Mouse (Mus musculus): Measurements from ENCODE around the gene Cacna1c. TPM values are rescaled to one million over a fixed set of nuclear protein-coding genes. Genes with fewer than 3 reads are reported as not detected.
A peak's percentile ranks its signal among the peaks of the same experiment; 100 is the strongest.

The Cacna1c gene
- polyA plus RNA-seq, 1 experiment from 2014 or later: 0.23 TPM

- no peaks in the 10 kb centered on the region for H3K4me1 ChIP-seq (ENCODE audit: insufficient read depth)
- H3K27me3 ChIP-seq (ENCODE audit: insufficient read depth, low read length): no peaks in the 10 kb centered on the region
- DNase-seq: no peak
- no peaks in the 10 kb centered on the region for H3K9me3 ChIP-seq (ENCODE audit: low read length)
- ATAC-seq: no peak
- TF ChIP-seq EP300 (IDR thresholded peaks at IDR 0.05; ENCODE audit: low read depth): no peak
- 62% methylated on average over 9 of the region's 9 CpGs for WGBS (ENCODE audit: insufficient replicate concordance)
- no peak overlapping the region for H3K4me2 ChIP-seq (ENCODE audit: low read depth, low read length)
- no peak overlapping the region for H3K27ac ChIP-seq (ENCODE audit: low read depth)
- no peaks in the 10 kb centered on the region for H3K36me3 ChIP-seq (replicated peaks; ENCODE audit: insufficient read depth, low read length)
- no peak overlapping the region for H3K9ac ChIP-seq (replicated peaks)
- no peak overlapping the region for H3K4me3 ChIP-seq (ENCODE audit: low read depth, low read length)
Observed at GRCm38 (mm10) chr6:118739961-118740599, 456.1 kb downstream of the Cacna1c start.

DNA sequence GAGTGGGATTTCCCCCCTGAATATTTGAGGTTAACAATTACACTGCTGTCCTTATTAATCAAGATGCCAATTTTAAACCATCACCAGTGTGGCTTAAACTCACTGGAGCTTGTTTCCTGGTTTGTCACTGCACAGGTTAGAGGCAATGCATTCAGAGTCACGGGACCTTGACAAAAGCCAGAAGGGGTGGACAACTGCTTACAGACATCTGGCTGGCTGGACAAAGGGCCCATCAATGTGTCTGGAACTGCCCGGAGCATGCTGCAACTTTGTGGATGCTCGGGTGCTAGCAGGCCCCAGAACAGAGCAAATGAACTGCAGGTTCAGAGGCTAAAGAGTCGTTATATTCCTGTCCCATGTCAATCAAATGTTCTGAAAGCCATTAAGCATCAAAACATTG lies 456.9 kb downstream of the Cacna1c start:
- H3K27ac ChIP-seq (ENCODE audit: low read depth): no peak overlapping the region
- no peak for TF ChIP-seq CTCF (IDR thresholded peaks at IDR 0.05; ENCODE audit: low read depth)
- TF ChIP-seq EP300 (IDR thresholded peaks at IDR 0.05; ENCODE audit: low read depth): no peak
- H3K9ac ChIP-seq (replicated peaks): no peak overlapping the region
- H3K4me1 ChIP-seq (ENCODE audit: insufficient read depth): no peaks in the 10 kb centered on the region
- DNase-seq (no peak), ATAC-seq (no peak)
- no peaks in the 10 kb centered on the region for H3K27me3 ChIP-seq (ENCODE audit: insufficient read depth, low read length)
- no peaks in the 10 kb centered on the region for H3K36me3 ChIP-seq (replicated peaks; ENCODE audit: insufficient read depth, low read length)
- H3K9me3 ChIP-seq (ENCODE audit: low read length): no peaks in the 10 kb centered on the region
- 82% methylated on average over 4 of the region's 4 CpGs for WGBS (ENCODE audit: insufficient replicate concordance)
- H3K4me2 ChIP-seq (ENCODE audit: low read depth, low read length): no peak overlapping the region
- H3K4me3 ChIP-seq (ENCODE audit: low read depth, low read length): no peak overlapping the region

DNA sequence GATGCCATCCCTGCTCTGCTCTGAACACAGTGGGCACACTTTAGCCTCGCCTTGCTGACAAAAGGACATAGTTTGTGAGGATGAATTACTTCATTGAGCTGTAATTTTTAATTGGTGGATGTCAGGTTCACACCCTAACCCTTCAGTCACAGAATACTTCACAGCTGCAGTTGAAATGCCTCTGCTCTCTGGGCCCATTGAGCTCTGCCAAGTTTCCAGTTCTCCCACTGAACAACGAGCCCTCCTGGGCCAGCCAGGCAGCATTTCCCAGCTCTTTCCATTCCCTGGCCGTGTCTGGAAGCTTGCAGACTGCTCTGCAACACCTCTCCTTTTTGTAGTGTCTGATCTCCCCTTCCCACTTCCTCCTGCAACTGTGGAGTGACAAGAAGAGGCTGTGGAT lies 457.6 kb downstream of the Cacna1c start:
- no peak overlapping the region for H3K9ac ChIP-seq (replicated peaks)
- no peaks in the 10 kb centered on the region for H3K27me3 ChIP-seq (ENCODE audit: insufficient read depth, low read length)
- H3K4me3 ChIP-seq (ENCODE audit: low read depth, low read length): no peak overlapping the region
- H3K4me2 ChIP-seq (ENCODE audit: low read depth, low read length): no peak overlapping the region
- H3K9me3 ChIP-seq (ENCODE audit: low read length): no peaks in the 10 kb centered on the region
- no peaks in the 10 kb centered on the region for H3K4me1 ChIP-seq (ENCODE audit: insufficient read depth)
- H3K27ac ChIP-seq (ENCODE audit: low read depth): no peak overlapping the region
- WGBS (ENCODE audit: insufficient replicate concordance): 63% methylated on average over 3 of the region's 3 CpGs
- H3K36me3 ChIP-seq (replicated peaks; ENCODE audit: insufficient read depth, low read length): no peaks in the 10 kb centered on the region
- DNase-seq (no peak), ATAC-seq (no peak)
- TF ChIP-seq EP300 (IDR thresholded peaks at IDR 0.05; ENCODE audit: low read depth) (no peak), CTCF (IDR thresholded peaks at IDR 0.05; ENCODE audit: low read depth) (no peak)

DNA sequence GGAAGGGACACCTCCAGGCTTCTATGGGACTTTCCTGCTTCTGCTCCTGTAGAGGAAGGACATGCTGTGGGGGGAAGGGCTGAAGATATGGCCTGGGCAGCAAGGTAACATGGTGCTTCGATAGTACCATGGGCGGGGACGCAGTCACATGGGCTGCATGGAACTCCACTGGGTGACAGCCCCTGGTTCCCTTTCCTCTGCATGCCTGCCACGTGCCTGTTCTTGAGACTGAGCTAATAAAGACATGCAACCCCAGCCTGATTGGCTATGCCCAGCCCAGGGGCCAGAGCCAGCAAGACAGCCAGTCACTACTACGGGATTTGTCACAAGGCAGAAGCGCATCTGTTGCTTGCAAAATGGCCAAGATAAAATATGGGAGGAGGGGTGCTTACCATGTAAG lies 459.1 kb downstream of the Cacna1c start:
- Histone ChIP-seq H3K36me3 (replicated peaks; ENCODE audit: insufficient read depth, low read length) (no peaks in the 10 kb centered on the region), H3K9me3 (ENCODE audit: low read length) (no peaks in the 10 kb centered on the region), H3K4me1 (ENCODE audit: insufficient read depth) (no peaks in the 10 kb centered on the region), H3K4me3 (ENCODE audit: low read depth, low read length) (no peak overlapping the region), H3K4me2 (ENCODE audit: low read depth, low read length) (no peak overlapping the region), H3K27ac (ENCODE audit: low read depth) (no peak overlapping the region), H3K27me3 (ENCODE audit: insufficient read depth, low read length) (no peaks in the 10 kb centered on the region), H3K9ac (replicated peaks) (no peak overlapping the region)
- DNase-seq: peak; percentile 16
- WGBS (ENCODE audit: insufficient replicate concordance): 53% methylated on average over 6 of the region's 6 CpGs
- ATAC-seq: peak; percentile 50; the same call in 1 of the 2 replicates
- no peak for TF ChIP-seq EP300 (IDR thresholded peaks at IDR 0.05; ENCODE audit: low read depth)
- no peak for TF ChIP-seq CTCF (IDR thresholded peaks at IDR 0.05; ENCODE audit: low read depth)

DNA sequence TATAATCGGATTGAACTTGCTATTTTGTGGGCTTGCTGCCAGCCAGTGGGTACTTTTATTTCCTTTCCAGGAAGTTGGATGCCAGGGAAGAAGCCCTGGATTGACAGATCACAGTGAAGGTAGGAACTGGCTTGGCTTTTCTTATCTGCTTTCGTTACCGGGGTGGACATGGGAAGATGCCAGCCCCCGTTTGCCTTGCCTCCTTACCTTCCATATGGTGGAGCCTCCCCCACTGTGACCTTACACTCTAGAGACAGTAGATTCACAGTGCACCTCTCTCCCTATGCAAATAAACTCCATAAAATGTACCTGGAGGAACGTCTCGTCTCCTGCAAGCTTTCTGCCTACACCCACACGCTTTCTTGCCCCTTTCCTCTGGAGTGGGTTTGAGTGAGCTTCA lies 459.7 kb downstream of the Cacna1c start:
- ATAC-seq (no peak), DNase-seq (no peak)
- H3K9ac ChIP-seq (replicated peaks): no peak overlapping the region
- no peak overlapping the region for H3K4me3 ChIP-seq (ENCODE audit: low read depth, low read length)
- no peak overlapping the region for H3K27ac ChIP-seq (ENCODE audit: low read depth)
- WGBS (ENCODE audit: insufficient replicate concordance): 76% methylated on average over 7 of the region's 7 CpGs
- H3K4me1 ChIP-seq (ENCODE audit: insufficient read depth): no peaks in the 10 kb centered on the region
- H3K4me2 ChIP-seq (ENCODE audit: low read depth, low read length): no peak overlapping the region
- no peaks in the 10 kb centered on the region for H3K36me3 ChIP-seq (replicated peaks; ENCODE audit: insufficient read depth, low read length)
- TF ChIP-seq CTCF (IDR thresholded peaks at IDR 0.05; ENCODE audit: low read depth) (no peak), EP300 (IDR thresholded peaks at IDR 0.05; ENCODE audit: low read depth) (no peak)
- no peaks in the 10 kb centered on the region for H3K9me3 ChIP-seq (ENCODE audit: low read length)
- no peaks in the 10 kb centered on the region for H3K27me3 ChIP-seq (ENCODE audit: insufficient read depth, low read length)

DNA sequence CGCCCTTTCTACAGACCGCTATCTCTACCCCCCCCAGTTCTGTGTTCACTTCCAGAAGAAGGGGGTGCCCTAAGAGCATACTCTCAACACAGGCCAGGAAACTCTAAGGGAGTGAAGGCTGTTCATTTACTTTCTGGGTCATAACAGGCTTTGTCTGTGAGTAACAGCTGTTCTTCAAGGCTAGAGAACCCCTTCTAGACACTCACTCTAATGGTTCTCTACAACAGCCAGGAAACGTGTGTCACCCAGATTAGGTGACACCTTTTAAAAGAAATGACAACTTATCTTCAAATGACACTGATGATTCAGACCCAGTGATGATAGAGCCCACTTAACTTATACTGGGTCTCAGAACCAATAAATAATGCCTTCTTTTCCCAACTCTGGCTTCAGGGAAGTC lies 461.1 kb downstream of the Cacna1c start:
- Histone ChIP-seq H3K27ac (ENCODE audit: low read depth) (no peak overlapping the region), H3K9ac (replicated peaks) (no peak overlapping the region), H3K4me1 (ENCODE audit: insufficient read depth) (no peaks in the 10 kb centered on the region), H3K4me3 (ENCODE audit: low read depth, low read length) (no peak overlapping the region), H3K27me3 (ENCODE audit: insufficient read depth, low read length) (no peaks in the 10 kb centered on the region), H3K36me3 (replicated peaks; ENCODE audit: insufficient read depth, low read length) (no peaks in the 10 kb centered on the region), H3K9me3 (ENCODE audit: low read length) (no peaks in the 10 kb centered on the region), H3K4me2 (ENCODE audit: low read depth, low read length) (no peak overlapping the region)
- no peak for DNase-seq
- TF ChIP-seq CTCF (IDR thresholded peaks at IDR 0.05; ENCODE audit: low read depth) (no peak), EP300 (IDR thresholded peaks at IDR 0.05; ENCODE audit: low read depth) (no peak)
- 77% methylated on average over 3 of the region's 3 CpGs for whole genome bisulfite sequencing (ENCODE audit: insufficient replicate concordance)
- peak; percentile 21; the same call in 1 of the 2 replicates for ATAC-seq

Data from liver, postnatal 0 days (tissue).